Mouse (Mus musculus): ENCODE measurements around the gene 4933409G03Rik. TPM values are rescaled to one million over a fixed set of nuclear protein-coding genes. Genes with fewer than 3 reads are reported as not detected.
"Not testable (repeated sequence)": the region's sequence is repeated elsewhere in the genome, so short reads cannot be mapped to it uniquely, and the experiment has no call there.

4933409G03Rik gene
- polyA plus RNA-seq (2016; fragmentation: Nextera tagmentation; extraction: Ambion mirVana), result not detected in 2 replicates

GRCm38 (mm10) chr2:68582113-68582512, at the start of gene 4933409G03Rik:
Gene 4933409G03Rik (plus strand): TSS chr2:68582413.
- Histone ChIP-seq H3K9ac (no peak within 1 kb of the TSS), H3K9me3 (replicated peaks) (no peaks in the 10 kb centered on the region), H3K27ac (no peak within 1 kb of the TSS), H3K36me3 (no peaks in the 10 kb centered on the region), H3K4me1 (no peaks in the 10 kb centered on the region), H3K27me3 (replicated peaks) (no peaks in the 10 kb centered on the region), H3K4me2 (no peak within 1 kb of the TSS), H3K4me3 (no peak within 1 kb of the TSS)
- ATAC-seq, result no peak
- 75% methylated on average over 5 of the region's 5 CpGs for WGBS (ENCODE audit: insufficient replicate concordance)

GRCm38 (mm10) chr2:68544190-68544589, 38.0 kb upstream of the 4933409G03Rik start:
- H3K27me3 ChIP-seq (replicated peaks), result no peaks in the 10 kb centered on the region
- no peaks in the 10 kb centered on the region for H3K36me3 ChIP-seq
- no peak overlapping the region for H3K9ac ChIP-seq
- H3K9me3 ChIP-seq (replicated peaks), result no peaks in the 10 kb centered on the region
- no peaks in the 10 kb centered on the region for H3K4me1 ChIP-seq
- H3K27ac ChIP-seq, result no peak overlapping the region
- ATAC-seq, result no peak
- no peak overlapping the region for H3K4me2 ChIP-seq
- WGBS (ENCODE audit: insufficient replicate concordance), result 44% methylated on average over 2 of the region's 2 CpGs
- no peak overlapping the region for H3K4me3 ChIP-seq

- Histone ChIP-seq H3K9me3 (replicated peaks) (no peaks in the 10 kb centered on the region), H3K4me3 (no peak overlapping the region), H3K9ac (no peak overlapping the region), H3K27ac (no peak overlapping the region), H3K27me3 (replicated peaks) (no peaks in the 10 kb centered on the region), H3K4me2 (no peak overlapping the region), H3K4me1 (no peaks in the 10 kb centered on the region), H3K36me3 (no peaks in the 10 kb centered on the region)
- 47% methylated on average over 4 of the region's 4 CpGs for WGBS (ENCODE audit: insufficient replicate concordance)
- ATAC-seq, result no peak
Observed at GRCm38 (mm10) chr2:68560821-68561220, 21.4 kb upstream of the 4933409G03Rik start.

- Histone ChIP-seq H3K27ac (no peak overlapping the region), H3K4me2 (no peak overlapping the region), H3K9ac (no peak overlapping the region), H3K9me3 (replicated peaks) (no peaks in the 10 kb centered on the region), H3K4me3 (no peak overlapping the region), H3K36me3 (no peaks in the 10 kb centered on the region), H3K4me1 (no peaks in the 10 kb centered on the region), H3K27me3 (replicated peaks) (no peaks in the 10 kb centered on the region)
- ATAC-seq, result no peak
- WGBS (ENCODE audit: insufficient replicate concordance), result 15% methylated on average over 3 of the region's 3 CpGs
Observed at GRCm38 (mm10) chr2:68563331-68563730, 18.9 kb upstream of the 4933409G03Rik start.

- Histone ChIP-seq H3K4me2 (no peak overlapping the region), H3K36me3 (no peaks in the 10 kb centered on the region), H3K27me3 (replicated peaks) (no peaks in the 10 kb centered on the region), H3K9me3 (replicated peaks) (no peaks in the 10 kb centered on the region), H3K4me1 (no peaks in the 10 kb centered on the region), H3K27ac (no peak overlapping the region), H3K9ac (no peak overlapping the region), H3K4me3 (no peak overlapping the region)
- ATAC-seq, result no peak
- 80% methylated on average over 15 of the region's 15 CpGs for WGBS (ENCODE audit: insufficient replicate concordance)
Observed at GRCm38 (mm10) chr2:68568361-68568760, 13.9 kb upstream of the 4933409G03Rik start.

GRCm38 (mm10) chr2:68572340-68572739, 9.9 kb upstream of the 4933409G03Rik start:
- H3K27me3 ChIP-seq (replicated peaks), result no peaks in the 10 kb centered on the region
- ATAC-seq, result no peak
- no peaks in the 10 kb centered on the region for H3K4me1 ChIP-seq
- no peak overlapping the region for H3K4me3 ChIP-seq
- H3K27ac ChIP-seq, result no peak overlapping the region
- 21% methylated on average over 4 of the region's 4 CpGs for WGBS (ENCODE audit: insufficient replicate concordance)
- H3K9me3 ChIP-seq (replicated peaks), result no peaks in the 10 kb centered on the region
- no peaks in the 10 kb centered on the region for H3K36me3 ChIP-seq
- H3K4me2 ChIP-seq, result no peak overlapping the region
- H3K9ac ChIP-seq, result no peak overlapping the region

GRCm38 (mm10) chr2:68592765-68593164, 10.6 kb downstream of the 4933409G03Rik start:
- Histone ChIP-seq H3K27me3 (replicated peaks) (no peaks in the 10 kb centered on the region), H3K4me2 (no peak overlapping the region), H3K9me3 (replicated peaks) (no peaks in the 10 kb centered on the region), H3K4me1 (no peaks in the 10 kb centered on the region), H3K36me3 (no peaks in the 10 kb centered on the region), H3K4me3 (no peak overlapping the region), H3K9ac (no peak overlapping the region), H3K27ac (no peak overlapping the region)
- 48% methylated on average over 3 of the region's 3 CpGs for WGBS (ENCODE audit: insufficient replicate concordance)
- no peak for ATAC-seq

GRCm38 (mm10) chr2:68656186-68656585, 74.0 kb downstream of the 4933409G03Rik start, which contains the start of gene 4932414N04Rik:
Gene 4932414N04Rik (plus strand): TSS chr2:68656486.
- not testable (repeated sequence) for H3K9ac ChIP-seq; H3K4me1 ChIP-seq; H3K9me3 ChIP-seq (replicated peaks); ATAC-seq; H3K27me3 ChIP-seq (replicated peaks); H3K4me3 ChIP-seq; H3K4me2 ChIP-seq; H3K36me3 ChIP-seq; H3K27ac ChIP-seq
- 40% methylated on average over 2 of the region's 5 CpGs for WGBS (ENCODE audit: insufficient replicate concordance)

Other genes starting within 250 kb of the 4933409G03Rik start
- gene Stk39, start 110.1 kb upstream of the 4933409G03Rik start, polyA plus RNA-seq (2016; fragmentation: Nextera tagmentation; extraction: Ambion mirVana), result 4.8 and 5.9 TPM in 2 replicates
- not detected in 2 replicates for gene 4932414N04Rik, start 74.1 kb downstream of the 4933409G03Rik start, polyA plus RNA-seq (2016; fragmentation: Nextera tagmentation; extraction: Ambion mirVana)

All from liver, embryonic 12.5 days (tissue).